Mouse (Mus musculus) gastrocnemius, adult 18-20 months (tissue): Measurements from ENCODE around the gene Mtss1l. TPM values are rescaled to one million over a fixed set of nuclear protein-coding genes. Genes with fewer than 3 reads are reported as not detected.

ENCODE experiments used
- DNase-seq: peaks from one replicate; pipeline ENCODE4 v3.0.0; 2021; ENCODE audit warnings: low spot score
- total RNA-seq, 2 experiments: library from RNA; stranded (reverse); gene quantifications; 2 replicates each; pipeline ENCODE4 v1.2.3; 2021

Gene Mtss1l
- total RNA-seq, 2 experiments from 2014 or later = 104 to 126 TPM

GRCm38 (mm10) chr8:110731346-110731859 is 10.1 kb downstream of the Mtss1l start:
- no peak for DNase-seq

- DNase-seq = no peak
These were observed 11.8 kb downstream of the Mtss1l start for GRCm38 (mm10) chr8:110733036-110733435.

- DNase-seq = no peak
These were observed 17.4 kb downstream of the Mtss1l start for GRCm38 (mm10) chr8:110738591-110739195.

- no peak for DNase-seq
These were observed 19.4 kb downstream of the Mtss1l start for GRCm38 (mm10) chr8:110740629-110741175.

- DNase-seq = no peak
These were observed 20.7 kb downstream of the Mtss1l start for GRCm38 (mm10) chr8:110741816-110742451.

- no peak for DNase-seq
These were observed 21.2 kb downstream of the Mtss1l start for GRCm38 (mm10) chr8:110742452-110742818.

- DNase-seq = no peak
These were observed 23.9 kb downstream of the Mtss1l start for GRCm38 (mm10) chr8:110745162-110745561.

- DNase-seq = no peak
These were observed 25.4 kb downstream of the Mtss1l start for GRCm38 (mm10) chr8:110746661-110747060.

- DNase-seq = peak; percentile 68
These were observed 28.4 kb downstream of the Mtss1l start for GRCm38 (mm10) chr8:110749500-110750170.

- DNase-seq = no peak
These were observed 29.0 kb downstream of the Mtss1l start for GRCm38 (mm10) chr8:110750269-110750668.

GRCm38 (mm10) chr8:110751490-110751889 is 30.2 kb downstream of the Mtss1l start:
- no peak for DNase-seq

- no peak for DNase-seq
These were observed 33.4 kb downstream of the Mtss1l start for GRCm38 (mm10) chr8:110754713-110755112.

- no peak for DNase-seq
These were observed 34.4 kb downstream of the Mtss1l start for GRCm38 (mm10) chr8:110755511-110756170.

- no peak for DNase-seq
These were observed 34.9 kb downstream of the Mtss1l start for GRCm38 (mm10) chr8:110756196-110756595.

GRCm38 (mm10) chr8:110760280-110760940 is 39.1 kb downstream of the Mtss1l start:
- no peak for DNase-seq

GRCm38 (mm10) chr8:110761185-110761584 is 39.9 kb downstream of the Mtss1l start:
- no peak for DNase-seq

- DNase-seq = no peak
These were observed 40.7 kb downstream of the Mtss1l start for GRCm38 (mm10) chr8:110761988-110762387.

GRCm38 (mm10) chr8:110764671-110765070 is 43.4 kb downstream of the Mtss1l start:
- DNase-seq = no peak

- no peak for DNase-seq
These were observed 46.0 kb downstream of the Mtss1l start for GRCm38 (mm10) chr8:110767261-110767660.

GRCm38 (mm10) chr8:110772452-110772851 is 51.2 kb downstream of the Mtss1l start:
- no peak for DNase-seq

GRCm38 (mm10) chr8:110774047-110774446 is 52.8 kb downstream of the Mtss1l start:
- DNase-seq = no peak
